ENCODE assay signal across 8 mouse cellular contexts in genomic region chr10:70814354-70815131, GRCm38 (mm10).
A peak's percentile ranks its signal among the peaks of the same experiment; 100 is the strongest.
DNase-seq lines count a peak whose midpoint lies in the region; ATAC-seq lines count a peak whose summit lies in the region.

No protein-coding gene starts in this region.

- no peak overlapping the region for H3K9ac ChIP-seq in hindbrain, embryonic 16.5 days (ENCODE audit: low read depth, low read length)

- no peak overlapping the region for H3K27ac ChIP-seq in hindbrain, embryonic 16.5 days (ENCODE audit: low read depth, low read length)

- H3K4me1 ChIP-seq in hindbrain, embryonic 16.5 days (ENCODE audit: control insufficient read depth, insufficient read depth, low read depth, low read length): no peaks in the 10 kb centered on the region

- H3K4me2 ChIP-seq in hindbrain, embryonic 16.5 days (ENCODE audit: low read length): no peak overlapping the region

- ATAC-seq in hindbrain, embryonic 16.5 days: peak; percentile 81; the same call in 1 of the 2 replicates

- DNase-seq in kidney, adult 8-10 months: peak; percentile 44 to 47
- DNase-seq in kidney, adult 18-20 months: no peak
- DNase-seq in NIH3T3 (ENCODE audit: low read depth): peak; percentile 64
- peak; percentile 64 for DNase-seq in embryo, embryonic 11 days
- DNase-seq in retina, postnatal 1 day: peak; percentile 70
- no peak for DNase-seq in urinary bladder, postnatal 4 days (ENCODE audit: low spot score in 2 of 2)
- no peak for DNase-seq in thymus, postnatal 10 days (ENCODE audit: low spot score in 2 of 2)

- no peak overlapping the region for H3K4me3 ChIP-seq in hindbrain, embryonic 16.5 days (ENCODE audit: low read length)

- H3K27me3 ChIP-seq in hindbrain, embryonic 16.5 days (replicated peaks; ENCODE audit: control insufficient read depth, insufficient read depth, low read length): no peaks in the 10 kb centered on the region

- WGBS in hindbrain, embryonic 16.5 days: 60% methylated on average over 15 of the region's 15 CpGs

- H3K36me3 ChIP-seq in hindbrain, embryonic 16.5 days (ENCODE audit: control insufficient read depth, insufficient read depth, low read length): no peaks in the 10 kb centered on the region

- no peaks in the 10 kb centered on the region for H3K9me3 ChIP-seq in hindbrain, embryonic 16.5 days (ENCODE audit: control insufficient read depth, low read length)

Comparison
In these comparisons a context has a peak if more than half of its experiments do, and no peak if none do; other contexts are left out.
1. DNase-seq: peak in kidney, adult 8-10 months (2 of 2), NIH3T3 (single experiment), embryo, embryonic 11 days (single experiment) and retina, postnatal 1 day (single experiment); none in kidney, adult 18-20 months (single experiment), urinary bladder, postnatal 4 days (0 of 2) and thymus, postnatal 10 days (0 of 2).